Mouse (Mus musculus) cortical plate, adult 2 months (tissue): ENCODE data around the gene Sycp2l.

Experiments
- CTCF ChIP-seq: fragments of 200-500 bp; IDR thresholded peaks from 2 replicates; pipeline ENCODE4 v1.5.1; 2011; ENCODE audit warnings: mild to moderate bottlenecking, control low read depth, low read length; ENCODE audit not compliant: insufficient read depth; ENCODE audit errors: extremely low read depth
- POLR2A ChIP-seq: fragments of 200-500 bp; IDR thresholded peaks from 2 replicates; pipeline ENCODE4 v1.6.1; 2011; ENCODE audit warnings: mild to moderate bottlenecking, low read length, control low read depth; ENCODE audit not compliant: insufficient read depth; ENCODE audit errors: extremely low read depth

DNA sequence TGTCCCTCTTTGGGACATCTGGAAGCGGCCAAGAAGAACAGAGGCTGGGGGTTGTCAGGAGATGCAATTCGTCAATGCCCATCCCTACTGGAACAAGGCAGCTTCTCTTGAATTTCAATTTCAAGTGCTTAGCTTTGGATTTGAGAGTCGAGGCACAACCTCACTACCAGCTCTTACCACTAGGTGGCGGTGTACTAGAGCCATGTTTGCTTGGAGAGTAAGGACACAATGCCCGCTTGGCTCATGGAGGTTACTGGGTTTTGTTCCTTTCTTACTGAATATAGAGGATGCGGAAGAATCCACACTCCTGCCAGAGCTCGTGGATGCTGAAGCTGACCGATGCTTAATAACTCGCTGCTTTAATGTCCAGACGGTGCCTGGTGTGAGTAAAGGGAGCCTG, 32.2 kb downstream of the Sycp2l start:
- no peak for TF ChIP-seq POLR2A
- TF ChIP-seq CTCF, result peak; percentile 85
